Mouse (Mus musculus) intestine, embryonic 14.5 days (tissue): ENCODE results near the gene Atp5j. TPM values are rescaled to one million over a fixed set of nuclear protein-coding genes. Genes with fewer than 3 reads are reported as not detected.

ENCODE experiments used
- ATAC-seq: fragments of 200-750 bp; cut with Nextera tagmentation; replicated peaks from 2 replicates; pipeline ENCODE4 v1.8.0; 2017; ENCODE audit warnings: low read depth, moderate number of reproducible peaks, moderate TSS enrichment, moderate library complexity; ENCODE audit not compliant: low FRiP score, low TSS enrichment
- DNase-seq: peaks from one replicate; pipeline ENCODE4 v3.0.0-alpha.2; 2018; ENCODE audit warnings: low spot score
- H3K27ac ChIP-seq: fragments of 300-500 bp; sonication (generic); 2 replicates; pipeline ENCODE4 v1.5.1; 2014; ENCODE audit warnings: low read depth, mild to moderate bottlenecking, control low read depth
- H3K27me3 ChIP-seq: fragments of 300-500 bp; sonication (generic); replicated peaks from 2 replicates; pipeline ENCODE4 v1.6.1; 2014; ENCODE audit warnings: low read length, control low read depth; ENCODE audit not compliant: control insufficient read depth, insufficient read depth
- H3K36me3 ChIP-seq: fragments of 300-500 bp; sonication (generic); 2 replicates; pipeline ENCODE4 v1.6.1; 2014; ENCODE audit warnings: low read length, control low read depth; ENCODE audit not compliant: control insufficient read depth, insufficient read depth
- H3K4me1 ChIP-seq: fragments of 300-500 bp; sonication (generic); replicated peaks from 2 replicates; pipeline ENCODE4 v1.6.1; 2014; ENCODE audit warnings: low read length, control low read depth, mixed read lengths; ENCODE audit not compliant: control insufficient read depth, insufficient read depth
- H3K4me2 ChIP-seq: fragments of 300-500 bp; sonication (generic); 2 replicates; pipeline ENCODE4 v1.6.1; 2014; ENCODE audit warnings: low read length
- H3K4me3 ChIP-seq: fragments of 300-500 bp; sonication (generic); 2 replicates; pipeline ENCODE4 v1.5.1; 2014; ENCODE audit warnings: low read depth, low read length, control low read depth, mixed read lengths
- H3K9ac ChIP-seq: fragments of 300-500 bp; sonication (generic); 2 replicates; pipeline ENCODE4 v1.6.1; 2014; ENCODE audit warnings: mild to moderate bottlenecking, low read length
- H3K9me3 ChIP-seq: fragments of 300-500 bp; sonication (generic); 2 replicates; pipeline ENCODE4 v1.6.1; 2016; ENCODE audit warnings: low read length, control low read depth; ENCODE audit not compliant: control insufficient read depth
- WGBS: fragments of 180-500 bp; shearing (Covaris S2); extraction: QIAGEN DNeasy Blood & Tissue Kit; methylation state at CpG from one replicate; pipeline ENCODE4 v1.1.7; 2014; 5-methylcytosine and 5-hydroxymethylcytosine counted together
- polyA plus RNA-seq: library from polyadenylated mRNA; unstranded; fragments of >200 nt; fragmentation: Nextera tagmentation; extraction: Ambion mirVana; gene quantifications from 2 replicates; pipeline ENCODE4 v1.2.1, GENCODE M21; 2014

The Atp5j gene
- polyA plus RNA-seq, 1 experiment from 2014 or later = 1,004 TPM

- 52% methylated on average over 6 of the region's 6 CpGs for WGBS
- DNase-seq = no peak
- ATAC-seq = no peak
- no peak overlapping the region for H3K27ac ChIP-seq
- no peak overlapping the region for H3K4me3 ChIP-seq
- H3K9ac ChIP-seq = no peak overlapping the region
- H3K9me3 ChIP-seq = no peaks in the 10 kb centered on the region
- no peak overlapping the region for H3K4me2 ChIP-seq
- H3K36me3 ChIP-seq = no peaks in the 10 kb centered on the region
- H3K27me3 ChIP-seq = no peaks in the 10 kb centered on the region
- no peaks in the 10 kb centered on the region; the same call in 1 of the 2 replicates for H3K4me1 ChIP-seq
Measured at GRCm38 (mm10) chr16:84802217-84802616, 33.2 kb downstream of the Atp5j start.

- H3K9ac ChIP-seq = no peak overlapping the region
- DNase-seq = no peak
- no peaks in the 10 kb centered on the region for H3K27me3 ChIP-seq
- no peaks in the 10 kb centered on the region; the same call in 1 of the 2 replicates for H3K4me1 ChIP-seq
- no peak overlapping the region for H3K27ac ChIP-seq
- H3K4me3 ChIP-seq = no peak overlapping the region
- 93% methylated on average over 1 of the region's 2 CpGs for WGBS
- ATAC-seq = no peak
- no peak overlapping the region for H3K4me2 ChIP-seq
- H3K9me3 ChIP-seq = no peaks in the 10 kb centered on the region
- no peaks in the 10 kb centered on the region for H3K36me3 ChIP-seq
Measured at GRCm38 (mm10) chr16:84800038-84800437, 35.4 kb downstream of the Atp5j start.

GRCm38 (mm10) chr16:84796678-84797077, 38.7 kb downstream of the Atp5j start:
- H3K36me3 ChIP-seq = no peaks in the 10 kb centered on the region
- H3K9ac ChIP-seq = no peak overlapping the region
- H3K27me3 ChIP-seq = no peaks in the 10 kb centered on the region
- ATAC-seq = no peak
- no peak overlapping the region for H3K4me3 ChIP-seq
- no peaks in the 10 kb centered on the region for H3K4me1 ChIP-seq
- H3K9me3 ChIP-seq = no peaks in the 10 kb centered on the region
- H3K27ac ChIP-seq = no peak overlapping the region
- H3K4me2 ChIP-seq = no peak overlapping the region
- no peak for DNase-seq
- WGBS = 79% methylated on average over 9 of the region's 9 CpGs

- H3K27me3 ChIP-seq = no peaks in the 10 kb centered on the region
- no peak for ATAC-seq
- no peak overlapping the region for H3K9ac ChIP-seq
- no peaks in the 10 kb centered on the region for H3K4me1 ChIP-seq
- no peak overlapping the region for H3K27ac ChIP-seq
- H3K4me2 ChIP-seq = no peak overlapping the region
- peaks cover 4% of the 10 kb centered on the region; the same call in 1 of the 2 replicates for H3K9me3 ChIP-seq
- DNase-seq = no peak
- no peaks in the 10 kb centered on the region for H3K36me3 ChIP-seq
- no peak overlapping the region for H3K4me3 ChIP-seq
- 61% methylated on average over 3 of the region's 3 CpGs for WGBS
Measured at GRCm38 (mm10) chr16:84795337-84795736, 40.1 kb downstream of the Atp5j start.

- Histone ChIP-seq H3K27me3 (no peaks in the 10 kb centered on the region), H3K9ac (no peak overlapping the region), H3K36me3 (no peaks in the 10 kb centered on the region), H3K9me3 (peaks cover 4% of the 10 kb centered on the region; the same call in 1 of the 2 replicates), H3K4me2 (no peak overlapping the region), H3K4me3 (no peak overlapping the region), H3K27ac (no peak overlapping the region), H3K4me1 (no peaks in the 10 kb centered on the region)
- ATAC-seq (no peak), DNase-seq (peak; percentile 27)
- WGBS = 85% methylated on average over 14 of the region's 14 CpGs
Measured at GRCm38 (mm10) chr16:84793401-84793800, 42.0 kb downstream of the Atp5j start.

- no peak for ATAC-seq
- Histone ChIP-seq H3K9ac (no peak overlapping the region), H3K4me1 (no peaks in the 10 kb centered on the region), H3K4me2 (no peak overlapping the region), H3K4me3 (no peak overlapping the region), H3K36me3 (no peaks in the 10 kb centered on the region), H3K27me3 (no peaks in the 10 kb centered on the region), H3K9me3 (peaks cover 4% of the 10 kb centered on the region; the same call in 1 of the 2 replicates), H3K27ac (no peak overlapping the region)
- 68% methylated on average over 2 of the region's 2 CpGs for WGBS
- no peak for DNase-seq
Measured at GRCm38 (mm10) chr16:84790595-84791165, 44.7 kb downstream of the Atp5j start.

- H3K4me2 ChIP-seq = no peak overlapping the region
- DNase-seq (no peak), ATAC-seq (no peak)
- no peaks in the 10 kb centered on the region for H3K4me1 ChIP-seq
- H3K27ac ChIP-seq = no peak overlapping the region
- H3K9me3 ChIP-seq = no peaks in the 10 kb centered on the region
- H3K9ac ChIP-seq = no peak overlapping the region
- no peaks in the 10 kb centered on the region for H3K27me3 ChIP-seq
- no peaks in the 10 kb centered on the region for H3K36me3 ChIP-seq
- WGBS = 30% methylated on average over 7 of the region's 7 CpGs
- H3K4me3 ChIP-seq = no peak overlapping the region
Measured at GRCm38 (mm10) chr16:84784966-84785365, 50.5 kb downstream of the Atp5j start.

GRCm38 (mm10) chr16:84783279-84783678, 52.1 kb downstream of the Atp5j start:
- Histone ChIP-seq H3K4me2 (no peak overlapping the region), H3K27me3 (no peaks in the 10 kb centered on the region), H3K4me3 (no peak overlapping the region), H3K27ac (no peak overlapping the region), H3K4me1 (no peaks in the 10 kb centered on the region), H3K9me3 (no peaks in the 10 kb centered on the region), H3K36me3 (no peaks in the 10 kb centered on the region), H3K9ac (no peak overlapping the region)
- no peak for DNase-seq
- WGBS = 32% methylated on average over 2 of the region's 2 CpGs
- no peak for ATAC-seq

GRCm38 (mm10) chr16:84779718-84780117, 55.7 kb downstream of the Atp5j start:
- Histone ChIP-seq H3K4me2 (no peak overlapping the region), H3K27me3 (peaks cover 7% of the 10 kb centered on the region), H3K4me3 (no peak overlapping the region), H3K9me3 (no peaks in the 10 kb centered on the region), H3K27ac (no peak overlapping the region), H3K36me3 (no peaks in the 10 kb centered on the region), H3K9ac (no peak overlapping the region), H3K4me1 (no peaks in the 10 kb centered on the region)
- DNase-seq (no peak), ATAC-seq (no peak)
- WGBS = 79% methylated on average over 5 of the region's 5 CpGs
